Mouse (Mus musculus): Measurements from ENCODE around the gene Rtbdn.

GRCm38 (mm10) chr8:84976031-84976762 is 29.4 kb downstream of the Rtbdn start:
- TF ChIP-seq CTCF (IDR thresholded peaks at IDR 0.05; ENCODE audit: borderline replicate concordance, insufficient read depth, low read depth, low read length) (no peak), POLR2A (IDR thresholded peaks at IDR 0.05; ENCODE audit: borderline replicate concordance, insufficient read depth, low read length) (no peak; the same call in 1 of the 2 replicates)
